Mouse (Mus musculus): Measurements from ENCODE around the gene A26c2. TPM values are rescaled to one million over a fixed set of nuclear protein-coding genes. Genes with fewer than 3 reads are reported as not detected.

A26c2 gene
- not detected in 4 replicates for total RNA-seq (2023; ENCODE audit: inconsistent age)

GRCm38 (mm10) chr7:62823573-62823972 is at the start of gene A26c2:
A26c2 (minus strand) TSS chr7:62823673.

All from B cell, adult (primary cell).